Mouse (Mus musculus) macrophage (primary cell): Measurements from ENCODE around the gene Rnf217. TPM values are rescaled to one million over a fixed set of nuclear protein-coding genes. Genes with fewer than 3 reads are reported as not detected.

Source experiments
- H3K27ac ChIP-seq: fragments of 350-480 bp; formaldehyde crosslinking; 2 replicates; pipeline ENCODE4 v1.9.0; 2021
- H3K36me3 ChIP-seq: fragments of 350-480 bp; formaldehyde crosslinking; 2 replicates; pipeline ENCODE4 v1.9.0; 2021; ENCODE audit errors: inconsistent target
- H3K4me3 ChIP-seq: fragments of 350-480 bp; formaldehyde crosslinking; 2 replicates; pipeline ENCODE4 v1.9.0; 2021; ENCODE audit errors: inconsistent target
- H3K79me2 ChIP-seq: fragments of 350-480 bp; formaldehyde crosslinking; 2 replicates; pipeline ENCODE4 v1.9.0; 2021; ENCODE audit errors: inconsistent target
- WGBS: methylation state at CpG from one replicate; pipeline ENCODE4 v1.1.7; 2026; ENCODE audit warnings: inconsistent platforms; ENCODE audit not compliant: missing documents; 5-methylcytosine and 5-hydroxymethylcytosine counted together
- polyA plus RNA-seq: library from polyadenylated mRNA; stranded (reverse); fragments of 250-400 nt; gene quantifications from 3 replicates; pipeline ENCODE4 v1.2.4, GENCODE M21; 2018; ENCODE audit warnings: inconsistent platforms
- total RNA-seq, 78 experiments: library from RNA; depleted of rRNA; stranded (reverse); fragments of 250-400 nt; gene quantifications; 1 replicate in 9 of 78; 2 replicates in 24 of 78; 3 replicates in 43 of 78; 4 replicates in 2 of 78; pipeline ENCODE4 v1.2.4; 2018; ENCODE audit warnings: inconsistent platforms in 56 of 78

Gene Rnf217
- total RNA-seq (2018; cell fraction: chromatin; rRNA removed), result 1 to 10 TPM in 25 of 26 experiments, under 1 TPM in 1; 0.58 to 7.5 (median 4.7) TPM
- 1 to 10 TPM in 25 of 26 experiments, under 1 TPM in 1; 0.76 to 2.7 (median 1.7) TPM for total RNA-seq (2018; cell fraction: cytosol; rRNA removed)
- 1 to 10 TPM; 1.0 to 9.7 (median 5.3) TPM for total RNA-seq (2018; cell fraction: nucleus; rRNA removed)
- 1.3 to 1.6 TPM (median 1.5 TPM) in 3 replicates for polyA plus RNA-seq

- Histone ChIP-seq H3K4me3 (peak within 1 kb of the TSS; percentile 37), H3K79me2 (peaks cover 2% of the 10 kb centered on the region; the same call in 1 of the 2 replicates), H3K27ac (no peak within 1 kb of the TSS), H3K36me3 (no peaks in the 10 kb centered on the region)
- WGBS, result 2% methylated on average over 88 of the region's 106 CpGs
Measured at GRCm38 (mm10) chr10:31609066-31609961, at the start of gene Rnf217. TSS of gene Rnf217 (minus strand) at chr10:31609184.

- Histone ChIP-seq H3K4me3 (no peak overlapping the region), H3K79me2 (no peaks in the 10 kb centered on the region), H3K36me3 (no peaks in the 10 kb centered on the region), H3K27ac (no peak overlapping the region)
- 79% methylated on average over 3 of the region's 3 CpGs for WGBS
Measured at GRCm38 (mm10) chr10:31647270-31647669, 38.3 kb upstream of the Rnf217 start.

GRCm38 (mm10) chr10:31646083-31646482, 37.1 kb upstream of the Rnf217 start:
- no peaks in the 10 kb centered on the region for H3K79me2 ChIP-seq
- 91% methylated on average over 1 of the region's 1 CpGs for WGBS
- no peaks in the 10 kb centered on the region for H3K36me3 ChIP-seq
- no peak overlapping the region for H3K4me3 ChIP-seq
- H3K27ac ChIP-seq, result no peak overlapping the region

GRCm38 (mm10) chr10:31635098-31635497, 26.1 kb upstream of the Rnf217 start:
- Histone ChIP-seq H3K79me2 (no peaks in the 10 kb centered on the region), H3K4me3 (no peak overlapping the region), H3K36me3 (no peaks in the 10 kb centered on the region), H3K27ac (no peak overlapping the region)
- 89% methylated on average over 3 of the region's 3 CpGs for WGBS

GRCm38 (mm10) chr10:31632005-31632404, 23.0 kb upstream of the Rnf217 start:
- no peak overlapping the region for H3K4me3 ChIP-seq
- no peak overlapping the region for H3K27ac ChIP-seq
- H3K36me3 ChIP-seq, result no peaks in the 10 kb centered on the region
- H3K79me2 ChIP-seq, result no peaks in the 10 kb centered on the region
- 83% methylated on average over 1 of the region's 1 CpGs for WGBS

- H3K79me2 ChIP-seq, result no peaks in the 10 kb centered on the region
- WGBS, result 40% methylated on average over 2 of the region's 2 CpGs
- no peaks in the 10 kb centered on the region for H3K36me3 ChIP-seq
- no peak overlapping the region for H3K27ac ChIP-seq
- no peak overlapping the region for H3K4me3 ChIP-seq
Measured at GRCm38 (mm10) chr10:31615355-31615754, 6.4 kb upstream of the Rnf217 start.

- no peaks in the 10 kb centered on the region for H3K79me2 ChIP-seq
- WGBS, result 85% methylated on average over 1 of the region's 1 CpGs
- no peak overlapping the region for H3K27ac ChIP-seq
- no peak overlapping the region for H3K4me3 ChIP-seq
- H3K36me3 ChIP-seq, result no peaks in the 10 kb centered on the region
Measured at GRCm38 (mm10) chr10:31614111-31614510, 5.1 kb upstream of the Rnf217 start.

GRCm38 (mm10) chr10:31608441-31609065, 431 bp downstream of the Rnf217 start:
- no peak overlapping the region for H3K27ac ChIP-seq
- H3K4me3 ChIP-seq, result peak overlapping the region; percentile 26
- H3K79me2 ChIP-seq, result peaks cover 10% of the 10 kb centered on the region; the same call in 1 of the 2 replicates
- no peaks in the 10 kb centered on the region for H3K36me3 ChIP-seq
- 3% methylated on average over 51 of the region's 60 CpGs for WGBS

- H3K79me2 ChIP-seq, result peaks cover 21% of the 10 kb centered on the region
- no peaks in the 10 kb centered on the region for H3K36me3 ChIP-seq
- 34% methylated on average over 11 of the region's 11 CpGs for WGBS
- H3K27ac ChIP-seq, result no peak overlapping the region
- peak overlapping the region; percentile 26; the same call in 1 of the 2 replicates for H3K4me3 ChIP-seq
Measured at GRCm38 (mm10) chr10:31606981-31607867, 1.8 kb downstream of the Rnf217 start.

GRCm38 (mm10) chr10:31603855-31604254, 5.1 kb downstream of the Rnf217 start:
- Histone ChIP-seq H3K4me3 (no peak overlapping the region), H3K79me2 (peaks cover 27% of the 10 kb centered on the region), H3K27ac (no peak overlapping the region), H3K36me3 (no peaks in the 10 kb centered on the region)
- 96% methylated on average over 4 of the region's 4 CpGs for WGBS

- WGBS, result 60% methylated on average over 6 of the region's 6 CpGs
- no peaks in the 10 kb centered on the region for H3K36me3 ChIP-seq
- peaks cover 36% of the 10 kb centered on the region for H3K79me2 ChIP-seq
- H3K4me3 ChIP-seq, result no peak overlapping the region
- H3K27ac ChIP-seq, result no peak overlapping the region
Measured at GRCm38 (mm10) chr10:31600116-31600515, 8.9 kb downstream of the Rnf217 start.

GRCm38 (mm10) chr10:31597886-31598285, 11.1 kb downstream of the Rnf217 start:
- Histone ChIP-seq H3K27ac (no peak overlapping the region), H3K4me3 (no peak overlapping the region), H3K36me3 (no peaks in the 10 kb centered on the region), H3K79me2 (peaks cover 29% of the 10 kb centered on the region; the same call in 1 of the 2 replicates)
- WGBS, result 79% methylated on average over 2 of the region's 2 CpGs

GRCm38 (mm10) chr10:31596804-31597203, 12.2 kb downstream of the Rnf217 start:
- Histone ChIP-seq H3K27ac (no peak overlapping the region), H3K79me2 (peaks cover 29% of the 10 kb centered on the region; the same call in 1 of the 2 replicates), H3K4me3 (no peak overlapping the region), H3K36me3 (no peaks in the 10 kb centered on the region)
- WGBS, result 97% methylated on average over 4 of the region's 4 CpGs

- Histone ChIP-seq H3K27ac (no peak overlapping the region), H3K4me3 (no peak overlapping the region), H3K79me2 (peaks cover 39% of the 10 kb centered on the region; the same call in 1 of the 2 replicates), H3K36me3 (no peaks in the 10 kb centered on the region)
- WGBS, result 92% methylated on average over 4 of the region's 4 CpGs
Measured at GRCm38 (mm10) chr10:31595326-31595725, 13.7 kb downstream of the Rnf217 start.
